Mouse (Mus musculus) midbrain, postnatal 0 days (tissue): ENCODE results near the gene Letmd1. TPM values are rescaled to one million over a fixed set of nuclear protein-coding genes. Genes with fewer than 3 reads are reported as not detected.

Source experiments
- ATAC-seq: fragments of 200-750 bp; cut with Nextera tagmentation; 2 replicates; pipeline ENCODE4 v1.8.0; 2017; ENCODE audit warnings: moderate number of reproducible peaks, mild to moderate bottlenecking, moderate TSS enrichment, moderate library complexity; ENCODE audit not compliant: low FRiP score
- DNase-seq: peaks from one replicate; pipeline ENCODE4 v3.0.0-alpha.2; 2015; ENCODE audit warnings: low spot score
- H3K27ac ChIP-seq: fragments of 300-500 bp; sonication (generic); 2 replicates; pipeline ENCODE4 v1.5.1; 2014; ENCODE audit warnings: low read depth, mild to moderate bottlenecking, low read length, mixed read lengths
- H3K27me3 ChIP-seq: fragments of 300-500 bp; sonication (generic); 2 replicates; pipeline ENCODE4 v1.6.1; 2014; ENCODE audit warnings: low read length, control low read depth, mixed read lengths; ENCODE audit not compliant: insufficient read depth
- H3K36me3 ChIP-seq: fragments of 300-500 bp; sonication (generic); 2 replicates; pipeline ENCODE4 v1.6.1; 2014; ENCODE audit warnings: low read length, control low read depth, mixed read lengths; ENCODE audit not compliant: insufficient read depth
- H3K4me1 ChIP-seq: fragments of 300-500 bp; sonication (generic); 2 replicates; pipeline ENCODE4 v1.6.1; 2014; ENCODE audit warnings: mild to moderate bottlenecking, control low read depth, antibody characterized with exemption, low read length, mixed read lengths; ENCODE audit not compliant: insufficient read depth
- H3K4me2 ChIP-seq: fragments of 300-500 bp; sonication (generic); 2 replicates; pipeline ENCODE4 v1.6.1; 2014; ENCODE audit warnings: low read depth, mild to moderate bottlenecking, low read length, mixed read lengths; ENCODE audit not compliant: poor library complexity, severe bottlenecking
- H3K4me3 ChIP-seq: fragments of 300-500 bp; sonication (generic); 2 replicates; pipeline ENCODE4 v1.5.1; 2014; ENCODE audit warnings: low read depth, mild to moderate bottlenecking, low read length, moderate library complexity
- H3K9ac ChIP-seq: fragments of 300-500 bp; sonication (generic); replicated peaks from 2 replicates; pipeline ENCODE4 v1.6.1; 2014; ENCODE audit warnings: mild to moderate bottlenecking, low read length, moderate library complexity, mixed read lengths; ENCODE audit not compliant: poor library complexity, severe bottlenecking
- H3K9me3 ChIP-seq: fragments of 300-500 bp; sonication (generic); 2 replicates; pipeline ENCODE4 v1.6.1; 2016; ENCODE audit warnings: low read length, control low read depth
- CTCF ChIP-seq: IDR thresholded peaks from 2 replicates; pipeline ENCODE4 v1.5.1; 2016; ENCODE audit warnings: antibody characterized with exemption, mild to moderate bottlenecking
- WGBS: fragments of 180-500 bp; shearing (Covaris S2); extraction: QIAGEN DNeasy Blood & Tissue Kit; methylation state at CpG from one replicate; pipeline ENCODE4 v1.1.7; 2014; 5-methylcytosine and 5-hydroxymethylcytosine counted together
- polyA plus RNA-seq: library from polyadenylated mRNA; unstranded; fragments of >200 nt; fragmentation: Nextera tagmentation; extraction: Ambion mirVana; gene quantifications from 2 replicates; pipeline ENCODE4 v1.2.1, GENCODE M21; 2015
- total RNA-seq: library from RNA; depleted of rRNA; stranded (reverse); fragments of >200 nt; gene quantifications from 2 replicates; pipeline ENCODE4 v1.2.3, GENCODE M21; 2014

Letmd1 gene
- total and polyA plus RNA-seq, 2 experiments from 2014 or later: 53.0 to 86.0 TPM

GRCm38 (mm10) chr15:100467738-100468137 is 1.1 kb upstream of the Letmd1 start:
- WGBS: 46% methylated on average over 7 of the region's 8 CpGs
- no peak for TF ChIP-seq CTCF
- Histone ChIP-seq H3K27ac (no peak overlapping the region), H3K9me3 (no peaks in the 10 kb centered on the region), H3K27me3 (no peaks in the 10 kb centered on the region), H3K36me3 (0 out of 2 replicates have a peak, but pooled peaks cover 3% of the 10 kb centered on the region), H3K9ac (0 out of 2 replicates have a peak overlapping the region, but pooled peaks have one; percentile 46), H3K4me2 (peak overlapping the region; percentile 90), H3K4me1 (peaks cover 13% of the 10 kb centered on the region; the same call in 1 of the 2 replicates), H3K4me3 (peak overlapping the region; percentile 85)
- DNase-seq (no peak), ATAC-seq (no peak)

GRCm38 (mm10) chr15:100469189-100469545 is 344 bp downstream of the Letmd1 start:
- H3K4me1 ChIP-seq: peaks cover 13% of the 10 kb centered on the region; the same call in 1 of the 2 replicates
- H3K9me3 ChIP-seq: no peaks in the 10 kb centered on the region
- 2% methylated on average over 19 of the region's 19 CpGs for WGBS
- peak overlapping the region; percentile 90 for H3K4me2 ChIP-seq
- peak; percentile 19 for DNase-seq
- ATAC-seq: peak; percentile 59
- peak overlapping the region; percentile 79 for H3K27ac ChIP-seq
- no peak for TF ChIP-seq CTCF
- no peaks in the 10 kb centered on the region for H3K27me3 ChIP-seq
- H3K9ac ChIP-seq: peak overlapping the region; percentile 78
- H3K36me3 ChIP-seq: peaks cover 11% of the 10 kb centered on the region; the same call in 1 of the 2 replicates
- peak overlapping the region; percentile 85 for H3K4me3 ChIP-seq

- DNase-seq: no peak
- no peak overlapping the region for H3K27ac ChIP-seq
- peak overlapping the region; percentile 85 for H3K4me3 ChIP-seq
- H3K36me3 ChIP-seq: peaks cover 17% of the 10 kb centered on the region
- no peaks in the 10 kb centered on the region for H3K27me3 ChIP-seq
- peaks cover 13% of the 10 kb centered on the region; the same call in 1 of the 2 replicates for H3K4me1 ChIP-seq
- H3K9ac ChIP-seq: no peak overlapping the region
- no peak for ATAC-seq
- WGBS: 62% methylated on average over 10 of the region's 10 CpGs
- H3K9me3 ChIP-seq: no peaks in the 10 kb centered on the region
- no peak for TF ChIP-seq CTCF
- peak overlapping the region; percentile 90 for H3K4me2 ChIP-seq
Observed at GRCm38 (mm10) chr15:100470037-100470436, 1.2 kb downstream of the Letmd1 start.

- Histone ChIP-seq H3K4me2 (no peak overlapping the region), H3K9ac (no peak overlapping the region), H3K4me3 (no peak overlapping the region), H3K9me3 (no peaks in the 10 kb centered on the region), H3K27ac (no peak overlapping the region), H3K27me3 (no peaks in the 10 kb centered on the region), H3K36me3 (peaks cover 49% of the 10 kb centered on the region), H3K4me1 (peaks cover 8% of the 10 kb centered on the region; the same call in 1 of the 2 replicates)
- ATAC-seq (no peak), DNase-seq (no peak)
- no peak for TF ChIP-seq CTCF
- 82% methylated on average over 7 of the region's 7 CpGs for WGBS
Observed at GRCm38 (mm10) chr15:100473926-100474503, 5.2 kb downstream of the Letmd1 start.

- no peak overlapping the region for H3K27ac ChIP-seq
- H3K9ac ChIP-seq: no peak overlapping the region
- 86% methylated on average over 10 of the region's 10 CpGs for WGBS
- no peak for TF ChIP-seq CTCF
- no peaks in the 10 kb centered on the region for H3K9me3 ChIP-seq
- DNase-seq: no peak
- ATAC-seq: no peak
- no peak overlapping the region for H3K4me3 ChIP-seq
- H3K4me1 ChIP-seq: no peaks in the 10 kb centered on the region
- H3K27me3 ChIP-seq: no peaks in the 10 kb centered on the region
- no peak overlapping the region for H3K4me2 ChIP-seq
- H3K36me3 ChIP-seq: peaks cover 76% of the 10 kb centered on the region
Observed at GRCm38 (mm10) chr15:100478351-100478750, 9.5 kb downstream of the Letmd1 start.

- Histone ChIP-seq H3K9me3 (no peaks in the 10 kb centered on the region), H3K9ac (no peak overlapping the region), H3K4me3 (no peak overlapping the region), H3K4me1 (no peaks in the 10 kb centered on the region), H3K27me3 (no peaks in the 10 kb centered on the region), H3K36me3 (peaks cover 76% of the 10 kb centered on the region), H3K27ac (no peak overlapping the region), H3K4me2 (no peak overlapping the region)
- 80% methylated on average over 4 of the region's 4 CpGs for WGBS
- TF ChIP-seq CTCF: no peak
- no peak for DNase-seq
- no peak for ATAC-seq
Observed at GRCm38 (mm10) chr15:100478925-100479324, 10.1 kb downstream of the Letmd1 start.
